Mouse (Mus musculus) urinary bladder, postnatal 36 days (tissue): Measurements from ENCODE around the gene Tshz3.

ENCODE experiments used
- DNase-seq, 2 experiments: peaks; one replicate each; pipeline ENCODE4 v3.0.0; 2022; ENCODE audit warnings: low spot score in 2 of 2, mixed read lengths in 1 of 2

The Tshz3 gene

GRCm38 (mm10) chr7:36697856-36698588 is at the start of gene Tshz3:
Gene Tshz3, plus strand, starts transcription at chr7:36698118.
- peak; percentile 45 to 73 for DNase-seq

- DNase-seq: no peak
These were observed 42.0 kb upstream of the Tshz3 start for GRCm38 (mm10) chr7:36655931-36656330.

GRCm38 (mm10) chr7:36656401-36656800 is 41.5 kb upstream of the Tshz3 start:
- DNase-seq: no peak

GRCm38 (mm10) chr7:36658331-36658730 is 39.6 kb upstream of the Tshz3 start:
- DNase-seq: no peak

GRCm38 (mm10) chr7:36659265-36659664 is 38.7 kb upstream of the Tshz3 start:
- no peak for DNase-seq

- DNase-seq: no peak
These were observed 37.3 kb upstream of the Tshz3 start for GRCm38 (mm10) chr7:36660654-36661053.

GRCm38 (mm10) chr7:36663431-36663830 is 34.5 kb upstream of the Tshz3 start:
- DNase-seq: peak in 1 of 2 experiments; percentile 8

- DNase-seq: no peak
These were observed 30.2 kb upstream of the Tshz3 start for GRCm38 (mm10) chr7:36667767-36668166.

- no peak for DNase-seq
These were observed 19.9 kb upstream of the Tshz3 start for GRCm38 (mm10) chr7:36678031-36678430.

GRCm38 (mm10) chr7:36678510-36678909 is 19.4 kb upstream of the Tshz3 start:
- no peak for DNase-seq

GRCm38 (mm10) chr7:36679031-36679618 is 18.8 kb upstream of the Tshz3 start:
- no peak for DNase-seq

GRCm38 (mm10) chr7:36679866-36680458 is 18.0 kb upstream of the Tshz3 start:
- no peak for DNase-seq

- no peak for DNase-seq
These were observed 10.4 kb upstream of the Tshz3 start for GRCm38 (mm10) chr7:36687508-36687907.

GRCm38 (mm10) chr7:36689049-36689793 is 8.7 kb upstream of the Tshz3 start:
- DNase-seq: no peak

GRCm38 (mm10) chr7:36690551-36690950 is 7.4 kb upstream of the Tshz3 start:
- no peak for DNase-seq

- DNase-seq: no peak
These were observed 6.3 kb upstream of the Tshz3 start for GRCm38 (mm10) chr7:36691617-36692016.

GRCm38 (mm10) chr7:36692381-36692780 is 5.5 kb upstream of the Tshz3 start:
- DNase-seq: no peak

GRCm38 (mm10) chr7:36693081-36693480 is 4.8 kb upstream of the Tshz3 start:
- DNase-seq: no peak

GRCm38 (mm10) chr7:36694642-36695191 is 3.2 kb upstream of the Tshz3 start:
- no peak for DNase-seq

- no peak for DNase-seq
These were observed 2.6 kb upstream of the Tshz3 start for GRCm38 (mm10) chr7:36695276-36695675.

GRCm38 (mm10) chr7:36695791-36696241 is 2.1 kb upstream of the Tshz3 start:
- peak; percentile 42 to 47 for DNase-seq
